Mouse (Mus musculus): Measurements from ENCODE around the gene C330021F23Rik. TPM values are rescaled to one million over a fixed set of nuclear protein-coding genes. Genes with fewer than 3 reads are reported as not detected.
A peak's percentile ranks its signal among the peaks of the same experiment; 100 is the strongest.

Gene C330021F23Rik
- total and polyA plus RNA-seq, 2 experiments from 2014 or later: not detected

DNA sequence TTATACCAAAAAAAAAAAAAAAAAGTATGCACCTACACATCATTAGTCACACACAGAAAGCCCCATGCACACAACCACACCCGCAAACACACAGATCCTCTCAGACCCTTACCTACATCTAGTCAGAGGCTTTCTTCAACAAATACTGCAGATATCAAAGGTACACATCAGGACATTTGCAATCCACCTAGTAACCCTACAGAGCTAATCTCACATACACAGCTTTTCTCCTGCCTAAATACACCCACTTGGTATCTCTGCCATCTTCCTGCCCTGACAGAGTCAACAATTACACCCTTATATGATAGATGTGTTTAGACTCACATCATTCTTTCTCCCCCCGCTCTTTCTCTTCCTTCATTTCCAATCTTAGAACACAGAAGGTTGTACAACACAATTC is 18.7 kb downstream of the C330021F23Rik start:
- Histone ChIP-seq H3K9ac (replicated peaks; ENCODE audit: low read length, poor library complexity, severe bottlenecking) (no peak overlapping the region), H3K36me3 (ENCODE audit: insufficient read depth, low read length) (no peaks in the 10 kb centered on the region), H3K27me3 (ENCODE audit: insufficient read depth, low read length) (no peaks in the 10 kb centered on the region), H3K4me2 (ENCODE audit: low read depth, low read length, poor library complexity, severe bottlenecking) (no peak overlapping the region), H3K27ac (ENCODE audit: low read depth, low read length) (no peak overlapping the region), H3K4me3 (ENCODE audit: low read depth, low read length) (no peak overlapping the region), H3K4me1 (ENCODE audit: insufficient read depth, low read length) (no peaks in the 10 kb centered on the region), H3K9me3 (ENCODE audit: low read length) (no peaks in the 10 kb centered on the region)
- DNase-seq (ENCODE audit: low spot score) (no peak), ATAC-seq (ENCODE audit: low FRiP score) (no peak)
- WGBS: 100% methylated on average over 2 of the region's 2 CpGs
- no peak for TF ChIP-seq CTCF (IDR thresholded peaks at IDR 0.05)

DNA sequence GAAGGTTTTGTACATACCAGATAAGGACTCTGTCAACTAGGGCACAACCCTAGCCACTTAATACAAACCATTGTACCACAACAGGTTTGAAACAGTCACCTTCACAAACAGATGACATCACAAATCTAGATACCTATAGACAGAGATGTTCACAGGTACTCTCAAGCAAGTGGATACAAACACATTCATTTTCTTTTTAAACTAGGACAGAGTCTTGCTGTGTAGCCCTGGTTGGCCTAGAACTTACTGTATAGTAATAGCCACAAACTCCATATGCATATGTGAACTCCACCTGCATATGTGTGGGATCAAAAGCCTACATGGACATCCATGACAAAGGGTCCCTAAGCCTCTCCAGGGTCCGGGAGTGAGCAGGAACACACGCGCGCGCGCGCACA is 19.2 kb downstream of the C330021F23Rik start, which contains the start of gene Camsap3:
TSS of gene Camsap3 (plus strand) at position 301 of the 398 bp plus-strand sequence.
- peak within 1 kb of the TSS; percentile 83 for H3K27ac ChIP-seq (ENCODE audit: low read depth, low read length)
- peak within 1 kb of the TSS; percentile 70 for H3K4me2 ChIP-seq (ENCODE audit: low read depth, low read length, poor library complexity, severe bottlenecking)
- no peak for DNase-seq (ENCODE audit: low spot score)
- no peaks in the 10 kb centered on the region for H3K36me3 ChIP-seq (ENCODE audit: insufficient read depth, low read length)
- no peaks in the 10 kb centered on the region for H3K27me3 ChIP-seq (ENCODE audit: insufficient read depth, low read length)
- H3K9ac ChIP-seq (replicated peaks; ENCODE audit: low read length, poor library complexity, severe bottlenecking): peak within 1 kb of the TSS; percentile 90
- H3K4me3 ChIP-seq (ENCODE audit: low read depth, low read length): peak within 1 kb of the TSS; percentile 94
- TF ChIP-seq CTCF (IDR thresholded peaks at IDR 0.05): no peak
- 0% methylated on average over 7 of the region's 7 CpGs for WGBS
- H3K4me1 ChIP-seq (ENCODE audit: insufficient read depth, low read length): no peaks in the 10 kb centered on the region
- no peaks in the 10 kb centered on the region for H3K9me3 ChIP-seq (ENCODE audit: low read length)
- ATAC-seq (ENCODE audit: low FRiP score): no peak

GRCm38 (mm10) chr8:3587391-3588257 is 19.8 kb downstream of the C330021F23Rik start:
- TF ChIP-seq CTCF (IDR thresholded peaks at IDR 0.05): 0 out of 2 replicates have a peak, but pooled peaks have one; percentile 1
- H3K36me3 ChIP-seq (ENCODE audit: insufficient read depth, low read length): no peaks in the 10 kb centered on the region
- no peaks in the 10 kb centered on the region for H3K27me3 ChIP-seq (ENCODE audit: insufficient read depth, low read length)
- H3K4me2 ChIP-seq (ENCODE audit: low read depth, low read length, poor library complexity, severe bottlenecking): peak overlapping the region; percentile 70
- peak; percentile 79 for DNase-seq (ENCODE audit: low spot score)
- no peaks in the 10 kb centered on the region for H3K9me3 ChIP-seq (ENCODE audit: low read length)
- peak overlapping the region; percentile 94 for H3K4me3 ChIP-seq (ENCODE audit: low read depth, low read length)
- peak overlapping the region; percentile 90 for H3K9ac ChIP-seq (replicated peaks; ENCODE audit: low read length, poor library complexity, severe bottlenecking)
- H3K27ac ChIP-seq (ENCODE audit: low read depth, low read length): peak overlapping the region; percentile 83
- peak; percentile 84 for ATAC-seq (ENCODE audit: low FRiP score)
- no peaks in the 10 kb centered on the region for H3K4me1 ChIP-seq (ENCODE audit: insufficient read depth, low read length)
- WGBS: under 1% methylated on average over 65 of the region's 77 CpGs

GRCm38 (mm10) chr8:3588258-3588633 is 20.5 kb downstream of the C330021F23Rik start:
- DNase-seq (ENCODE audit: low spot score): peak; percentile 31
- WGBS: 2% methylated on average over 11 of the region's 11 CpGs

DNA sequence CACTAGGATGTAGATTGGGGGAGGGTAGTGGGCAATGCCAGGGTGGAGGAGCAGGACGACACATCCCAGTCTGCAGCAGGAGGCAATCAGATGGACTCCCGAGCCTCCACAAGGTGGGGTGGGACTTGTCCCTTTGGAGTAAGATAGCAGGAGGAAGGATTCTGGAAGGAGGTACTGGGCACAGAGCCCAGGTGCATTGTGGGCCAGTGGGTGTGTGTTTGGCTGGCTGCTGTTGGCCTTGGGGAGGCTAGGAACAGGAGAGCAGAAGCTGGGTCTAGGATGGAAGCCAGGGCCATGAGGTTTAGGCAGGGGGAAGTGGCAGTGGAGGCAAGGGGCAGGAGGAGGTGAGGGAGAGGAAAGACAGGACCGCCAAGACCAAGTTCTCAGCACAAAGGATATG is 25.7 kb downstream of the C330021F23Rik start:
- ATAC-seq (ENCODE audit: low FRiP score) (no peak), DNase-seq (ENCODE audit: low spot score) (no peak)
- H3K4me1 ChIP-seq (ENCODE audit: insufficient read depth, low read length): no peaks in the 10 kb centered on the region; the same call in 1 of the 2 replicates
- no peak for TF ChIP-seq CTCF (IDR thresholded peaks at IDR 0.05)
- no peak overlapping the region for H3K4me3 ChIP-seq (ENCODE audit: low read depth, low read length)
- 73% methylated on average over 3 of the region's 3 CpGs for WGBS
- H3K9me3 ChIP-seq (ENCODE audit: low read length): no peaks in the 10 kb centered on the region
- no peak overlapping the region for H3K9ac ChIP-seq (replicated peaks; ENCODE audit: low read length, poor library complexity, severe bottlenecking)
- H3K27ac ChIP-seq (ENCODE audit: low read depth, low read length): no peak overlapping the region
- peaks cover under 1% of the 10 kb centered on the region for H3K36me3 ChIP-seq (ENCODE audit: insufficient read depth, low read length)
- no peak overlapping the region for H3K4me2 ChIP-seq (ENCODE audit: low read depth, low read length, poor library complexity, severe bottlenecking)
- no peaks in the 10 kb centered on the region for H3K27me3 ChIP-seq (ENCODE audit: insufficient read depth, low read length)

More at GRCm38 (mm10) chr8:3588258-3588633, 20.5 kb downstream of the C330021F23Rik start:
- Histone ChIP-seq H3K27me3 (ENCODE audit: insufficient read depth, low read length) (no peaks in the 10 kb centered on the region), H3K4me2 (ENCODE audit: low read depth, low read length, poor library complexity, severe bottlenecking) (peak overlapping the region; percentile 70), H3K4me1 (ENCODE audit: insufficient read depth, low read length) (no peaks in the 10 kb centered on the region), H3K36me3 (ENCODE audit: insufficient read depth, low read length) (no peaks in the 10 kb centered on the region), H3K27ac (ENCODE audit: low read depth, low read length) (peak overlapping the region; percentile 83), H3K4me3 (ENCODE audit: low read depth, low read length) (peak overlapping the region; percentile 94), H3K9ac (replicated peaks; ENCODE audit: low read length, poor library complexity, severe bottlenecking) (peak overlapping the region; percentile 90), H3K9me3 (ENCODE audit: low read length) (no peaks in the 10 kb centered on the region)
- TF ChIP-seq CTCF (IDR thresholded peaks at IDR 0.05): no peak
- peak; percentile 77 for ATAC-seq (ENCODE audit: low FRiP score)

DNA sequence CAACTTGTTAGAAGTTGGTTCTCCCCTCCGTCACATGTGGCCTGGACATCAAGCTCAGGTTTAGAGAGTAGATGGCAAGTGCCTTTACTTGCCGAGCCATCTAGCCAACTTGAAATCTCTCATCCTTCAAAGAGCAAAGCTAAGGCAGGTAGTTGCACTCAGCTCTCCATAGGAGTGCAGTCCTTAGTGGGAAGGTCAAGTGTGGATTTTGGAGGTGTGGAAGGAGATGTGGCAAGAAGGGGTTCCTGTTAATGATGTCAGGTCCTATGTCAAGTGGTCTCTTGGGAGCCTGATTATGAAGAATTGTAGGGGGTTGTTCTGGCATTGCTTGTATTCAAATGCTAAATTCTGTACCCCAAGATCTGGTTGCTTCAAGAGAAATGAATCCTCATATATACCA is 26.7 kb downstream of the C330021F23Rik start:
- no peak for TF ChIP-seq CTCF (IDR thresholded peaks at IDR 0.05)
- H3K4me2 ChIP-seq (ENCODE audit: low read depth, low read length, poor library complexity, severe bottlenecking): no peak overlapping the region
- ATAC-seq (ENCODE audit: low FRiP score): no peak
- H3K4me3 ChIP-seq (ENCODE audit: low read depth, low read length): no peak overlapping the region
- H3K9ac ChIP-seq (replicated peaks; ENCODE audit: low read length, poor library complexity, severe bottlenecking): no peak overlapping the region
- H3K27ac ChIP-seq (ENCODE audit: low read depth, low read length): no peak overlapping the region
- H3K9me3 ChIP-seq (ENCODE audit: low read length): no peaks in the 10 kb centered on the region
- no peak for DNase-seq (ENCODE audit: low spot score)
- no peaks in the 10 kb centered on the region for H3K27me3 ChIP-seq (ENCODE audit: insufficient read depth, low read length)
- no peaks in the 10 kb centered on the region; the same call in 1 of the 2 replicates for H3K4me1 ChIP-seq (ENCODE audit: insufficient read depth, low read length)
- H3K36me3 ChIP-seq (ENCODE audit: insufficient read depth, low read length): peaks cover 8% of the 10 kb centered on the region
- 92% methylated on average over 2 of the region's 2 CpGs for WGBS

All from midbrain, postnatal 0 days (tissue).